Comparison of ENCODE assay signal across 8 mouse cellular contexts in genomic region chr19:44280755-44281154, GRCm38 (mm10). TPM values are rescaled to one million over a fixed set of nuclear protein-coding genes. Genes with fewer than 3 reads are reported as not detected.
A peak's percentile ranks its signal among the peaks of the same experiment; 100 is the strongest.
DNase-seq lines count a peak whose midpoint lies in the region; ATAC-seq lines count a peak whose summit lies in the region.

No protein-coding gene starts in this region.

- peak overlapping the region; percentile 85 for H3K27ac ChIP-seq in heart, embryonic 12.5 days (ENCODE audit: poor library complexity, severe bottlenecking)
- peak overlapping the region; percentile 32 for H3K27ac ChIP-seq in midbrain, embryonic 14.5 days (replicated peaks; ENCODE audit: low read depth, low read length)

- H3K9me3 ChIP-seq in heart, embryonic 12.5 days (replicated peaks): no peaks in the 10 kb centered on the region
- no peaks in the 10 kb centered on the region for H3K9me3 ChIP-seq in midbrain, embryonic 14.5 days (ENCODE audit: control insufficient read depth, low read length)

- H3K4me1 ChIP-seq in heart, embryonic 12.5 days (replicated peaks): peaks cover 54% of the 10 kb centered on the region
- peaks cover 42% of the 10 kb centered on the region for H3K4me1 ChIP-seq in midbrain, embryonic 14.5 days (ENCODE audit: control insufficient read depth, insufficient read depth, low read length)

- H3K27me3 ChIP-seq in heart, embryonic 12.5 days (replicated peaks): no peaks in the 10 kb centered on the region
- H3K27me3 ChIP-seq in midbrain, embryonic 14.5 days (ENCODE audit: control insufficient read depth, insufficient read depth, low read length): no peaks in the 10 kb centered on the region

- no peak for ATAC-seq in heart, embryonic 12.5 days (ENCODE audit: insufficient number of reproducible peaks, low FRiP score)
- ATAC-seq in midbrain, embryonic 14.5 days (ENCODE audit: low FRiP score, low TSS enrichment): no peak

- 6% methylated on average over 6 of the region's 6 CpGs for WGBS in heart, embryonic 12.5 days
- 6% methylated on average over 6 of the region's 6 CpGs for WGBS in midbrain, embryonic 14.5 days

- H3K36me3 ChIP-seq in heart, embryonic 12.5 days: no peaks in the 10 kb centered on the region
- H3K36me3 ChIP-seq in midbrain, embryonic 14.5 days (ENCODE audit: control insufficient read depth, insufficient read depth, low read length): no peaks in the 10 kb centered on the region

- H3K4me2 ChIP-seq in heart, embryonic 12.5 days: peak overlapping the region; percentile 6; the same call in 1 of the 2 replicates
- H3K4me2 ChIP-seq in midbrain, embryonic 14.5 days (ENCODE audit: low read length): no peak overlapping the region

- H3K9ac ChIP-seq in heart, embryonic 12.5 days: no peak overlapping the region
- no peak overlapping the region for H3K9ac ChIP-seq in midbrain, embryonic 14.5 days (replicated peaks; ENCODE audit: low read length)

- H3K4me3 ChIP-seq in heart, embryonic 12.5 days: no peak overlapping the region
- H3K4me3 ChIP-seq in midbrain, embryonic 14.5 days (replicated peaks; ENCODE audit: low read depth, low read length): no peak overlapping the region

- peak; percentile 88 to 94 for DNase-seq in adrenal gland, adult (ENCODE audit: inconsistent age in 2 of 2, low spot score in 1 of 2)
- DNase-seq in adrenal gland, postnatal 4 days (ENCODE audit: low spot score in 2 of 2): no peak
- peak; percentile 85 to 88 for DNase-seq in adrenal gland, postnatal 36 days
- DNase-seq in kidney, postnatal 36 days: peak; percentile 58 to 67
- DNase-seq in midbrain, embryonic 14.5 days: peak; percentile 61
- no peak for DNase-seq in ovary, adult 18-20 months (ENCODE audit: low spot score)
- DNase-seq in cerebellum, adult 9-11 months: no peak

RNA-seq across cellular contexts. Expression of gene Scd2, which starts 12.7 kb away (rescaled TPM):
- total RNA-seq in adrenal gland, postnatal 4 days (2021): 100 to 1,000 TPM; 412 to 445 TPM
- 100 to 1,000 TPM; 596 to 993 TPM for total RNA-seq in adrenal gland, postnatal 36 days (2021)
- polyA plus RNA-seq in heart, embryonic 12.5 days (2016; fragmentation: Nextera tagmentation; extraction: Ambion mirVana): 216 and 231 TPM in 2 replicates
- 194 and 281 TPM in 2 replicates for polyA plus RNA-seq in midbrain, embryonic 14.5 days (2014; fragmentation: Nextera tagmentation; extraction: Ambion mirVana)

RNA-seq across cellular contexts. Expression of gene Scd4, which starts 52.1 kb away (rescaled TPM):
- total RNA-seq in adrenal gland, postnatal 4 days (2021): 1 to 10 TPM; 2.0 to 2.2 TPM
- total RNA-seq in adrenal gland, postnatal 36 days (2021): 1 to 10 TPM; 5.1 to 8.5 TPM
- polyA plus RNA-seq in heart, embryonic 12.5 days (2016; fragmentation: Nextera tagmentation; extraction: Ambion mirVana): 0.29 and 0.42 TPM in 2 replicates
- 0.11 and 0.19 TPM in 2 replicates for polyA plus RNA-seq in midbrain, embryonic 14.5 days (2014; fragmentation: Nextera tagmentation; extraction: Ambion mirVana)

Comparison
In these comparisons a context has a peak if more than half of its experiments do, and no peak if none do; other contexts are left out.
1. DNase-seq: peak in adrenal gland, adult (2 of 2), adrenal gland, postnatal 36 days (2 of 2), kidney, postnatal 36 days (2 of 2) and midbrain, embryonic 14.5 days (single experiment); none in adrenal gland, postnatal 4 days (0 of 2), ovary, adult 18-20 months (single experiment) and cerebellum, adult 9-11 months (single experiment).